8 mouse cellular contexts compared by ENCODE assay signal in the genomic region with DNA sequence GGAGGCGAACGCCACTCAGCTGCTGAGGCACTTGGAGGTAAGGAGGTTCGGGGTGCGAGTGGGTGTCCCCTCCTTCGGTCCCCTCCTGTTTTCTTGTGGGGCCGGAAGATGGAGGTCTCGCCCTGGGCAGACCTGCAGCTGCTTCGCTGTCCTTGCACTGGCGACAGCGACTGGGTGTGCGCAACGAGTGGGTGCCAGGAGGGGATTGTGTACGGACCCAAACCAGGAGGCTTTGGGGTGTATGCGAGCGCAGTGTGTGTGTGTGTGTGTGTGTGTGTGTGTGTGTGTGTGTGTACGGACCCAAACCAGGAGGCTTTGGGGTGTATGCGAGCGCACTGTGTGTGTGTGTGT. TPM values are rescaled to one million over a fixed set of nuclear protein-coding genes. Genes with fewer than 3 reads are reported as not detected.
DNase-seq lines count a peak whose midpoint lies in the region; ATAC-seq and TF ChIP-seq lines count a peak whose summit lies in the region.

No protein-coding gene starts in this region.

- H3K9ac ChIP-seq in heart, embryonic 14.5 days (ENCODE audit: low read length): peak overlapping the region; percentile 99
- peak overlapping the region; percentile 46 for H3K9ac ChIP-seq in hindbrain, embryonic 15.5 days
- H3K9ac ChIP-seq in midbrain, embryonic 12.5 days (replicated peaks): peak overlapping the region; percentile 93

- peak overlapping the region; percentile 78 for H3K4me2 ChIP-seq in heart, embryonic 14.5 days (ENCODE audit: low read length)
- peak overlapping the region; percentile 95 for H3K4me2 ChIP-seq in hindbrain, embryonic 15.5 days
- H3K4me2 ChIP-seq in midbrain, embryonic 12.5 days (replicated peaks): peak overlapping the region; percentile 73

- peak overlapping the region; percentile 89 to 99 for H3K4me3 ChIP-seq in heart, embryonic 14.5 days (ENCODE audit: control insufficient read depth in 1 of 2, insufficient read depth in 1 of 2, low read depth in 1 of 2, low read length in 2 of 2)
- peak overlapping the region; percentile 100 for H3K4me3 ChIP-seq in bone marrow, adult 2 months (replicated peaks; ENCODE audit: control insufficient read depth, low read depth, low read length)
- peak overlapping the region; percentile 97 for H3K4me3 ChIP-seq in hindbrain, embryonic 15.5 days
- H3K4me3 ChIP-seq in midbrain, embryonic 12.5 days: peak overlapping the region; percentile 90

- under 1% methylated on average over 18 of the region's 18 CpGs for WGBS in heart, embryonic 14.5 days
- WGBS in bone marrow, adult 2 months: under 1% methylated on average over 18 of the region's 18 CpGs
- 1% methylated on average over 18 of the region's 18 CpGs for WGBS in hindbrain, embryonic 15.5 days
- under 1% methylated on average over 18 of the region's 18 CpGs for WGBS in midbrain, embryonic 12.5 days

- no peaks in the 10 kb centered on the region for H3K9me3 ChIP-seq in heart, embryonic 14.5 days (ENCODE audit: control insufficient read depth, low read length)
- H3K9me3 ChIP-seq in hindbrain, embryonic 15.5 days: no peaks in the 10 kb centered on the region
- H3K9me3 ChIP-seq in midbrain, embryonic 12.5 days: no peaks in the 10 kb centered on the region

- intact Hi-C loops in heart, postnatal 10 days (cut with DNase I): no loop called here
- intact Hi-C loops in gastrocnemius, postnatal 36 days (cut with DNase I): no loop called here

- peaks cover 2 to 16% of the 10 kb centered on the region in 2 experiments; a peak in 2 of 4 replicates for H3K4me1 ChIP-seq in heart, embryonic 14.5 days (ENCODE audit: control insufficient read depth in 2 of 2, insufficient read depth in 2 of 2, low read length in 2 of 2)
- peaks cover 2% of the 10 kb centered on the region for H3K4me1 ChIP-seq in bone marrow, adult 2 months (ENCODE audit: control insufficient read depth, insufficient read depth, low read length)
- H3K4me1 ChIP-seq in hindbrain, embryonic 15.5 days (replicated peaks): peaks cover 14% of the 10 kb centered on the region
- H3K4me1 ChIP-seq in midbrain, embryonic 12.5 days: peaks cover 19% of the 10 kb centered on the region

- DNase-seq in heart, postnatal 10 days: no peak
- DNase-seq in gastrocnemius, postnatal 36 days: no peak
- DNase-seq in gastrocnemius, postnatal 25 days: no peak
- DNase-seq in adrenal gland, adult 2 months: no peak

- no peak for TF ChIP-seq POLR2A in bone marrow, adult 2 months (IDR thresholded peaks at IDR 0.05; ENCODE audit: borderline replicate concordance, control insufficient read depth, low read depth, low read length)

- peak; percentile 19; the same call in 1 of the 2 replicates for ATAC-seq in heart, embryonic 14.5 days (ENCODE audit: insufficient number of reproducible peaks, insufficient read depth, low FRiP score, low read depth)
- no peak; the same call in 1 of the 2 replicates for ATAC-seq in hindbrain, embryonic 15.5 days (ENCODE audit: low FRiP score, low read depth)
- ATAC-seq in midbrain, embryonic 12.5 days (ENCODE audit: low FRiP score, low read depth): peak; percentile 67; the same call in 1 of the 2 replicates

- no peak for TF ChIP-seq CTCF in bone marrow, adult 2 months (IDR thresholded peaks at IDR 0.05; ENCODE audit: control insufficient read depth, insufficient read depth, low read length)

- no peaks in the 10 kb centered on the region for H3K27me3 ChIP-seq in heart, embryonic 14.5 days (ENCODE audit: control insufficient read depth, insufficient read depth, low read length)
- no peaks in the 10 kb centered on the region for H3K27me3 ChIP-seq in hindbrain, embryonic 15.5 days
- H3K27me3 ChIP-seq in midbrain, embryonic 12.5 days: no peaks in the 10 kb centered on the region

- H3K36me3 ChIP-seq in heart, embryonic 14.5 days (ENCODE audit: control insufficient read depth, insufficient read depth, low read length): peaks cover 16% of the 10 kb centered on the region
- no peaks in the 10 kb centered on the region for H3K36me3 ChIP-seq in hindbrain, embryonic 15.5 days
- H3K36me3 ChIP-seq in midbrain, embryonic 12.5 days: 0 out of 2 replicates have a peak, but pooled peaks cover 4% of the 10 kb centered on the region

- H3K27ac ChIP-seq in heart, embryonic 14.5 days (replicated peaks in 1 of 2; ENCODE audit: control insufficient read depth in 1 of 2, insufficient read depth in 1 of 2, low read depth in 2 of 2, low read length in 2 of 2): peak overlapping the region; percentile 15 to 55; a peak in 2 of 4 replicates
- H3K27ac ChIP-seq in bone marrow, adult 2 months (ENCODE audit: control insufficient read depth, insufficient read depth, low read depth, low read length, poor library complexity): peak overlapping the region; percentile 56; the same call in 1 of the 2 replicates
- H3K27ac ChIP-seq in hindbrain, embryonic 15.5 days (replicated peaks): no peak overlapping the region
- H3K27ac ChIP-seq in midbrain, embryonic 12.5 days (replicated peaks): 0 out of 2 replicates have a peak overlapping the region, but pooled peaks have one; percentile 4

RNA-seq across cellular contexts. Expression of gene Cip2a, which starts 0.3 kb away (rescaled TPM):
- 23.7 and 25.3 TPM in 2 replicates for polyA plus RNA-seq in heart, embryonic 14.5 days (2014; fragmentation: Nextera tagmentation; extraction: Ambion mirVana)
- total RNA-seq in heart, postnatal 10 days (2021): 1 to 10 TPM; 7.9 to 8.9 TPM
- 19.9 and 21.1 TPM in 2 replicates for polyA plus RNA-seq in bone marrow, adult 2 months (2011; ENCODE audit: insufficient read depth, insufficient read length, low replicate concordance, missing spikeins)
- polyA plus RNA-seq in hindbrain, embryonic 15.5 days (2015; fragmentation: Nextera tagmentation; extraction: Ambion mirVana): 7.3 and 8.9 TPM in 2 replicates
- 38.5 and 39.0 TPM in 2 replicates for polyA plus RNA-seq in midbrain, embryonic 12.5 days (2016; fragmentation: Nextera tagmentation; extraction: Ambion mirVana)
- total RNA-seq in gastrocnemius, postnatal 36 days (2021): under 1 TPM; 0.57 to 0.69 TPM
- total RNA-seq in gastrocnemius, postnatal 25 days (2021): under 1 TPM; 0.41 to 0.96 TPM
- total RNA-seq in adrenal gland, adult 2 months (2021): 1 to 10 TPM; 1.2 to 1.9 TPM
- polyA plus RNA-seq in adrenal gland, adult 2 months (2012; rRNA removed): 0.07 and 0.30 TPM in 2 replicates

RNA-seq across cellular contexts. Expression of gene Dzip3, which starts 0.4 kb away (rescaled TPM):
- polyA plus RNA-seq in heart, embryonic 14.5 days (2014; fragmentation: Nextera tagmentation; extraction: Ambion mirVana): 20.0 and 22.5 TPM in 2 replicates
- 10 to 100 TPM in 1 of 2 experiments, 1 to 10 TPM in 1; 8.5 to 10.2 TPM for total RNA-seq in heart, postnatal 10 days (2021)
- 3.4 and 3.5 TPM in 2 replicates for polyA plus RNA-seq in bone marrow, adult 2 months (2011; ENCODE audit: insufficient read depth, insufficient read length, low replicate concordance, missing spikeins)
- 53.4 and 55.8 TPM in 2 replicates for polyA plus RNA-seq in hindbrain, embryonic 15.5 days (2015; fragmentation: Nextera tagmentation; extraction: Ambion mirVana)
- polyA plus RNA-seq in midbrain, embryonic 12.5 days (2016; fragmentation: Nextera tagmentation; extraction: Ambion mirVana): 50.8 and 51.6 TPM in 2 replicates
- total RNA-seq in gastrocnemius, postnatal 36 days (2021): 1 to 10 TPM; 4.0 to 4.3 TPM
- 1 to 10 TPM; 3.8 to 4.3 TPM for total RNA-seq in gastrocnemius, postnatal 25 days (2021)
- total RNA-seq in adrenal gland, adult 2 months (2021): 10 to 100 TPM; 17.0 to 23.9 TPM
- polyA plus RNA-seq in adrenal gland, adult 2 months (2012; rRNA removed): 1.3 and 2.1 TPM in 2 replicates

Comparison
In these comparisons a context has a peak if more than half of its experiments do, and no peak if none do; other contexts are left out.
1. H3K9ac ChIP-seq: peak in every context shown above with its lines; median percentile 99 in heart, embryonic 14.5 days; 93 in midbrain, embryonic 12.5 days; 46 in hindbrain, embryonic 15.5 days.